Mouse (Mus musculus) E14TG2a.4 (cell line): ENCODE measurements around the gene Mog.

ENCODE experiments used
- H3K27me3 ChIP-seq: 2 replicates; pipeline ENCODE4 v1.6.1; 2014; ENCODE audit warnings: low read length, control low read depth; ENCODE audit not compliant: insufficient read depth
- H3K36me3 ChIP-seq: 2 replicates; pipeline ENCODE4 v1.6.1; 2014; ENCODE audit warnings: low read length, control low read depth; ENCODE audit not compliant: insufficient read depth
- H3K4me1 ChIP-seq: replicated peaks from 2 replicates; pipeline ENCODE4 v1.6.1; 2014; ENCODE audit warnings: low read depth, low read length, control low read depth
- H3K4me3 ChIP-seq: replicated peaks from 2 replicates; pipeline ENCODE4 v1.5.1; 2014; ENCODE audit warnings: mild to moderate bottlenecking, low read length
- H3K9me3 ChIP-seq: 2 replicates; pipeline ENCODE4 v1.6.1; 2014; ENCODE audit warnings: low read length, control low read depth
- CTCF ChIP-seq: conservative IDR thresholded peaks from 2 replicates; pipeline ENCODE4 v1.5.1; 2014; ENCODE audit warnings: low read length
- NANOG ChIP-seq: IDR thresholded peaks from 2 replicates; pipeline ENCODE4 v1.6.1; 2014; ENCODE audit warnings: borderline replicate concordance, low read length, mixed read lengths
- POU5F1 ChIP-seq: IDR thresholded peaks from 2 replicates; pipeline ENCODE4 v1.6.1; 2014; ENCODE audit warnings: low read length, borderline replicate concordance

Gene Mog

GRCm38 (mm10) chr17:36981221-36981813 is 41.9 kb downstream of the Mog start, which contains the start of gene 2410137M14Rik:
2410137M14Rik (minus strand) TSS chr17:36981237.
- TF ChIP-seq CTCF (no peak), POU5F1 (no peak), NANOG (no peak)
- H3K4me3 ChIP-seq = peak within 1 kb of the TSS; percentile 74
- peaks cover 95% of the 10 kb centered on the region for H3K4me1 ChIP-seq
- H3K36me3 ChIP-seq = peaks cover 68% of the 10 kb centered on the region
- H3K27me3 ChIP-seq = no peaks in the 10 kb centered on the region
- H3K9me3 ChIP-seq = no peaks in the 10 kb centered on the region

GRCm38 (mm10) chr17:36973271-36973787 is 49.9 kb downstream of the Mog start:
- TF ChIP-seq POU5F1 (no peak), NANOG (no peak), CTCF (no peak)
- Histone ChIP-seq H3K27me3 (no peaks in the 10 kb centered on the region), H3K36me3 (peaks cover 62% of the 10 kb centered on the region), H3K4me1 (peaks cover 87% of the 10 kb centered on the region), H3K9me3 (no peaks in the 10 kb centered on the region), H3K4me3 (peak overlapping the region; percentile 46; the same call in 1 of the 2 replicates)

GRCm38 (mm10) chr17:36972791-36973190 is 50.4 kb downstream of the Mog start:
- Histone ChIP-seq H3K27me3 (no peaks in the 10 kb centered on the region), H3K4me1 (peaks cover 85% of the 10 kb centered on the region), H3K9me3 (no peaks in the 10 kb centered on the region), H3K36me3 (peaks cover 63% of the 10 kb centered on the region), H3K4me3 (peak overlapping the region; percentile 46)
- no peak for TF ChIP-seq NANOG
- TF ChIP-seq POU5F1 = no peak
- no peak for TF ChIP-seq CTCF

GRCm38 (mm10) chr17:36971172-36971850 is 51.9 kb downstream of the Mog start:
- Histone ChIP-seq H3K4me1 (peaks cover 71% of the 10 kb centered on the region), H3K27me3 (no peaks in the 10 kb centered on the region), H3K4me3 (peak overlapping the region; percentile 82), H3K9me3 (no peaks in the 10 kb centered on the region), H3K36me3 (peaks cover 66% of the 10 kb centered on the region)
- no peak for TF ChIP-seq NANOG
- no peak for TF ChIP-seq CTCF
- TF ChIP-seq POU5F1 = no peak

- Histone ChIP-seq H3K4me1 (peaks cover 62% of the 10 kb centered on the region), H3K27me3 (no peaks in the 10 kb centered on the region), H3K9me3 (no peaks in the 10 kb centered on the region), H3K36me3 (peaks cover 71% of the 10 kb centered on the region), H3K4me3 (peak overlapping the region; percentile 82)
- TF ChIP-seq CTCF (no peak), NANOG (no peak), POU5F1 (no peak)
Observed at GRCm38 (mm10) chr17:36970316-36970890, 52.8 kb downstream of the Mog start.

GRCm38 (mm10) chr17:36966875-36967274 is 56.3 kb downstream of the Mog start:
- H3K4me1 ChIP-seq = peaks cover 33% of the 10 kb centered on the region
- H3K4me3 ChIP-seq = no peak overlapping the region
- TF ChIP-seq NANOG (no peak), CTCF (no peak), POU5F1 (no peak)
- peaks cover 84% of the 10 kb centered on the region for H3K36me3 ChIP-seq
- no peaks in the 10 kb centered on the region for H3K9me3 ChIP-seq
- H3K27me3 ChIP-seq = no peaks in the 10 kb centered on the region

GRCm38 (mm10) chr17:36961125-36961524 is 62.1 kb downstream of the Mog start:
- Histone ChIP-seq H3K4me1 (peaks cover 36% of the 10 kb centered on the region), H3K27me3 (no peaks in the 10 kb centered on the region), H3K36me3 (peaks cover 47% of the 10 kb centered on the region), H3K4me3 (no peak overlapping the region), H3K9me3 (no peaks in the 10 kb centered on the region)
- no peak for TF ChIP-seq POU5F1
